Mouse (Mus musculus) small intestine, adult 2 months (tissue): ENCODE measurements at regions not wholly inside any gene's neighbourhood (a gene's known extent, or its start where the extent isn't known, plus 50 kb on each side); places are given as distances from the start of the nearest gene placed in this dataset.

Experiments used
- H3K27ac ChIP-seq: fragments of 200-500 bp; 2 replicates; pipeline ENCODE4 v1.5.1; 2012; ENCODE audit warnings: low read depth, low read length, control low read depth, inconsistent platforms; ENCODE audit not compliant: insufficient read depth
- H3K27me3 ChIP-seq: fragments of 200-500 bp; 2 replicates; pipeline ENCODE4 v1.6.1; 2012; ENCODE audit warnings: mild to moderate bottlenecking, moderate library complexity, low read length, inconsistent platforms; ENCODE audit not compliant: control insufficient read depth, insufficient read depth
- H3K36me3 ChIP-seq: fragments of 200-500 bp; 2 replicates; pipeline ENCODE4 v1.6.1; 2012; ENCODE audit warnings: mild to moderate bottlenecking, low read length, control low read depth, inconsistent platforms; ENCODE audit not compliant: control insufficient read depth, insufficient read depth
- H3K4me1 ChIP-seq: fragments of 200-500 bp; 2 replicates; pipeline ENCODE4 v1.6.1; 2012; ENCODE audit warnings: low read length, inconsistent platforms, mixed read lengths; ENCODE audit not compliant: control insufficient read depth, insufficient read depth, insufficient read length
- H3K4me3 ChIP-seq: fragments of 200-500 bp; 2 replicates; pipeline ENCODE4 v1.5.1; 2012; ENCODE audit warnings: low read depth, mild to moderate bottlenecking, control low read depth, inconsistent platforms, low read length, moderate library complexity
- CTCF ChIP-seq: fragments of 200-500 bp; IDR thresholded peaks from 2 replicates; pipeline ENCODE4 v1.5.1; 2012; ENCODE audit warnings: low read depth, mild to moderate bottlenecking, control low read depth, inconsistent platforms, low read length, moderate library complexity, mixed read lengths; ENCODE audit not compliant: insufficient replicate concordance, insufficient read length; ENCODE audit errors: extremely low read depth
- POLR2A ChIP-seq: fragments of 200-500 bp; IDR thresholded peaks from 2 replicates; pipeline ENCODE4 v1.6.1; 2012; ENCODE audit warnings: low read depth, mild to moderate bottlenecking, control low read depth, inconsistent platforms, low read length, moderate library complexity
- WGBS: fragments of 180-500 bp; shearing (Covaris S2); methylation state at CpG from one replicate; pipeline ENCODE4 v1.1.7; 2018; 5-methylcytosine and 5-hydroxymethylcytosine counted together

DNA sequence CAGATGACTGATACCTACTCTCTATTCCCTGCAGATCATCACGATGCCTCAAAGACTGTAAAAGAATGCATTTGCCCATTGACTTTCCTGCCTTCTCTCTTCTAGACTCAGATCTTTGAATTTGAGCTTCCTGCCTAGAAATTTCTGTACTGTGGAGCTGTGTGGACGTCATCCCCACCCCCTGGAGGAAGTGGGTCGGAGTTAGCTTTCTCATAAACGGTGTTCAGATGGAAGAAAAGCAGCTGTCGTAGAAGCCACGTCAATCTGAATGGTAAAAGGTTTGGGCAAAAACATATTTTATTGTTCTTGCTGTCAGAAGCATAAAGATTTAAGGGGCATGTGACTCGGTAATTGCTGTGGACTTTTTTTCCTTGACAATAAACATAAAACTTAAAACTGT, 154.6 kb upstream of the Mvb12b start:
- no peak for TF ChIP-seq CTCF
- no peak for TF ChIP-seq POLR2A
- H3K4me1 ChIP-seq = no peaks in the 10 kb centered on the region
- H3K27me3 ChIP-seq = no peaks in the 10 kb centered on the region
- no peaks in the 10 kb centered on the region for H3K36me3 ChIP-seq
- no peak overlapping the region for H3K27ac ChIP-seq
- 42% methylated on average over 7 of the region's 7 CpGs for WGBS
- H3K4me3 ChIP-seq = no peak overlapping the region

- H3K27ac ChIP-seq = no peak overlapping the region
- H3K4me3 ChIP-seq = no peak overlapping the region
- H3K36me3 ChIP-seq = no peaks in the 10 kb centered on the region
- 75% methylated on average over 8 of the region's 8 CpGs for WGBS
- H3K4me1 ChIP-seq = no peaks in the 10 kb centered on the region
- no peaks in the 10 kb centered on the region for H3K27me3 ChIP-seq
- TF ChIP-seq CTCF = no peak
- TF ChIP-seq POLR2A = no peak
Observed at GRCm38 (mm10) chr2:34038982-34039381, 151.2 kb upstream of the Mvb12b start.

DNA sequence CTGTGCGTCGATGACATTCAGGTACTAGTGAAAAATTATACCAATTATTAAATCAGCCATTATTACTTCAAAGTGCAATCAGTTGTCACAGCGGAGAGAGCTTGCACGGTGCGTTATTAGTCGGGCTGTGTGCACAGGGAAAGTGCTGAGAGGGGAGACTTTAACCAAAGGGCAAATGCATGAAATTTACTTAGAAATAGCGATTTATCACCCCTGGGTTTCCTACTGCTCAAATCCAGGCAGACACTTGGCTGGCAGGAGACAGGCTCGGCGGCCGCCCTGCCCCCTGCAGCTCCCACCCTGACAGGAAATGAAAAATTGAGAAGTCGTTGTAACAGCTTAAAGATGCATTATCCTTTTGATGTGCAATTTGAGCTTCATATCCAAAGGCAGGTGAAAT, 145.5 kb upstream of the Mvb12b start:
- WGBS = 45% methylated on average over 11 of the region's 11 CpGs
- Histone ChIP-seq H3K27ac (no peak overlapping the region), H3K36me3 (no peaks in the 10 kb centered on the region), H3K27me3 (no peaks in the 10 kb centered on the region), H3K4me1 (no peaks in the 10 kb centered on the region), H3K4me3 (no peak overlapping the region)
- no peak for TF ChIP-seq CTCF
- no peak for TF ChIP-seq POLR2A

DNA sequence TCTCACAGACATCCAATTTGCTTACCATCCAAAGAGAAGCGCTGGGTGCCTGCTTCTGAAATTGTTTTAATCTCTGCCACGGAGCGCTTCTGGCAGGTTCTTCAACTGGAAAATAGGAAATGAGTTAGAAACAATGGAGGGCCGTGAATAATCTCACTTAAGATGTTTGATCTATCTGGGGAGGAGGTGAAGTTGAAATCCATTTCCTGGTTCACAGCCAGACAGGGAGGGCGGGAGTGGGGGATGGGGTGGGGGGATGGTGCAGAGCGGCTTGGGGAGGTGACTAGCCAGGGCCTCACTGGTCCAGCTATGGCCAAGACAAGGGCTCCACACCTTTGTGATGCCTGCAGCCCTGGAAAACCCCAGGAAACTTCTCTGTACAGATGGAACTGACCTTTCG, 143.7 kb upstream of the Mvb12b start:
- WGBS = 29% methylated on average over 7 of the region's 7 CpGs
- Histone ChIP-seq H3K27me3 (no peaks in the 10 kb centered on the region), H3K36me3 (no peaks in the 10 kb centered on the region), H3K4me1 (no peaks in the 10 kb centered on the region), H3K4me3 (no peak overlapping the region), H3K27ac (no peak overlapping the region)
- TF ChIP-seq POLR2A (no peak), CTCF (no peak)

GRCm38 (mm10) chr2:34031001-34031412, 143.3 kb upstream of the Mvb12b start:
- Histone ChIP-seq H3K4me3 (no peak overlapping the region), H3K4me1 (no peaks in the 10 kb centered on the region), H3K27ac (no peak overlapping the region), H3K36me3 (no peaks in the 10 kb centered on the region), H3K27me3 (no peaks in the 10 kb centered on the region)
- WGBS = 22% methylated on average over 11 of the region's 11 CpGs
- no peak for TF ChIP-seq POLR2A
- no peak for TF ChIP-seq CTCF

GRCm38 (mm10) chr2:34027445-34027844, 139.7 kb upstream of the Mvb12b start:
- no peaks in the 10 kb centered on the region for H3K36me3 ChIP-seq
- TF ChIP-seq CTCF = no peak
- no peak for TF ChIP-seq POLR2A
- H3K4me1 ChIP-seq = no peaks in the 10 kb centered on the region
- no peaks in the 10 kb centered on the region for H3K27me3 ChIP-seq
- WGBS = 43% methylated on average over 9 of the region's 9 CpGs
- H3K27ac ChIP-seq = no peak overlapping the region
- no peak overlapping the region for H3K4me3 ChIP-seq

DNA sequence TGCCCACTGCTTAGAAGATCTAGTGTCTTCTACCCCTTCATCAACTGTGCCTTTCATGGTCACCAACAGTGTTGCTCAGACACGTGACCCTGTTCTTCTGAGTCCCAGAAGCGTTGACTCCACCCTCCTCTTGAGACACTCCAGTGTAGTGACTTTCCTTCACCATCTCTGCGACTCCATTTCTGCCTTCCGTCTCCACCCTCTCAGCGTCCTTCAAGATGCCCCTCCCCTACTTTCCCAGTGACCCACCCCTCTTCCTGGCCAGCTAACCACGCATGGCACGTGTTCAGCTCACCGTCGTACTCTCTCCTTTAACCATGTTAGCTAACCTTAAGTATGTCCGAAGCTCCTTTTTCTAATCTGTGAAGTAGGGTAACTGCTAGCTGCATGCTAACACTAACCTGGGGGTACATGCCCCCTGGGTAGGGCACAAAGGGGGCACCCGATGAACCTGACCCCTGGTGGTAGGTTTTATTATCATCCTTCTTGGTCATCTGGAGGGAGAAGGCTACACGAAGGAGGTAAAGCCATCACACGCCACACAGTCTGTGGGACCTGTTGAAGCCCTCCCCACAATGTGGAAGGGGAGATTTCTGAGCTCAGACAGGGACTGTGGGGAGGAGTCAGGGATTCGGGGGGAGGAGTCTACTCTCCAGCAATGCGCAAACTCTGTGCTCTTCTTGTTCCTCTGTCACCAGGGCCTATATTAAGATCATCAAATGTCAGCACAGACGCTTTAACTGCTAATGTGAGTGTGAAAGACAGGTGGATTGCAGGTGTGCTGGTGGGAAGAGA, 139.0 kb upstream of the Mvb12b start:
- 66% methylated on average over 16 of the region's 16 CpGs for whole genome bisulfite sequencing
- TF ChIP-seq CTCF = no peak
- no peaks in the 10 kb centered on the region for H3K27me3 ChIP-seq

More for the DNA sequence above, 139.0 kb upstream of the Mvb12b start:
- Histone ChIP-seq H3K27ac (no peak overlapping the region), H3K4me3 (no peak overlapping the region), H3K36me3 (no peaks in the 10 kb centered on the region), H3K4me1 (no peaks in the 10 kb centered on the region)
